ENCODE assay signal across 22 mouse cellular contexts in the genomic region with DNA sequence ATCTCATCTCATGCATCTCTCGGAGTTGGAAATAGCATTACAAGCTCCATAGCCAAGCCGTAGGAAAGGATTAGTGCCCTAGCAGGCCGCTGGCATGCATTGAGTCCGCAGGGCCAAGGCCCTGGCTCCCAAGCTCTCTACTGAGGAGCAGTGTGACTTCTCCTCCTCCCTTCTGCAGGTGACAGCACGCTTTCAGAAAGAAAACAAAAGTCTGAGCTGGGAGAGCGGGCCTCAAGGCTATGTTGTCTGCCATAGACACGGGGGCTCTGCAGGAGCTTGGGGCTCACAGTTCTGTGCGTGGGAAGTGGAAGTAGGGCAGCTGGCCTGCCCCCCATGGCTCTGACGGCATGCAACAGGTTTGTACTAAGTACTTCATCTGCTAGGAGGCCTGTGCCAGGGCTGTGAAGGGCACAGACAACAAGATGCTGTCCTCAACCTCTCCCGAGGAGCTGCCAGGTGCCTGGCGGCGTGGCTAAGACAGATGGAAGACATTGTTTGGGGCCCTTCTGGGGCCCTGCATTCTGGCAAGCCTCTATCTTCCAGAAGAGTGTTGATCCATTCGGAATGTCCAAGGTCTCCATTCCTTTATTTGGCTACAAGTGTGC. TPM values are rescaled to one million over a fixed set of nuclear protein-coding genes. Genes with fewer than 3 reads are reported as not detected.
DNase-seq lines count a peak whose midpoint lies in the region; ATAC-seq and TF ChIP-seq lines count a peak whose summit lies in the region.
"Had no signal": no experiment of that assay in that cellular context is flagged by ENCODE, and none has a peak within 500 bp of the region (broad histone marks: within the 10 kb centered on the region; RNA-seq: fewer than 3 reads in every experiment).

No protein-coding gene starts in this region.

- no peak overlapping the region for H3K27ac ChIP-seq in embryonic facial prominence, embryonic 14.5 days (replicated peaks; ENCODE audit: low read depth, low read length)
- H3K27ac ChIP-seq in embryonic facial prominence, embryonic 10.5 days (replicated peaks) = no peak overlapping the region
- H3K27ac ChIP-seq in cerebellum, adult 2 months (ENCODE audit: insufficient read depth, low read length) = no peak overlapping the region
- peak overlapping the region; percentile 44; the same call in 1 of the 2 replicates for H3K27ac ChIP-seq in layer of hippocampus, adult 2 months
- H3K27ac ChIP-seq: left cerebral cortex, adult 2 months; midbrain, embryonic 15.5 days; neural tube, embryonic 12.5 days had no signal

- no peak for TF ChIP-seq CTCF in cerebellum, adult 2 months (IDR thresholded peaks at IDR 0.05; ENCODE audit: borderline replicate concordance, insufficient read depth, low read depth, low read length)
- TF ChIP-seq CTCF in layer of hippocampus, adult 2 months (conservative IDR thresholded peaks at IDR 0.05) = no peak

- ATAC-seq in embryonic facial prominence, embryonic 14.5 days (ENCODE audit: low read depth) = no peak
- ATAC-seq: forebrain, postnatal 0 days; intestine, postnatal 0 days; liver, postnatal 0 days; midbrain, embryonic 15.5 days had no signal

- peak; percentile 8 for DNase-seq in embryonic facial prominence, embryonic 14.5 days (ENCODE audit: low spot score)
- DNase-seq in embryonic facial prominence, embryonic 10.5 days (ENCODE audit: low spot score) = no peak
- DNase-seq in left cerebral cortex, postnatal 4 days = peak; percentile 87
- DNase-seq in left cerebral cortex, postnatal 25 days (ENCODE audit: low spot score in 2 of 2) = no peak
- DNase-seq in cerebellum, adult 2 months = peak; percentile 88 to 93
- DNase-seq in layer of hippocampus, adult 2 months (ENCODE audit: low spot score in 2 of 2) = peak in 1 of 2 experiments; percentile 21
- DNase-seq in adrenal gland, adult 8-10 months = no peak
- no peak for DNase-seq in T-cell, adult 2 months (ENCODE audit: low spot score)
- DNase-seq: adrenal gland, adult 2 months; embryo, embryonic 11 days; forebrain, postnatal 0 days; gastrocnemius, postnatal 25 days; kidney, postnatal 14 days; liver, postnatal 0 days had no signal

- no peak overlapping the region for H3K9ac ChIP-seq in embryonic facial prominence, embryonic 14.5 days (ENCODE audit: low read depth, low read length)
- H3K9ac ChIP-seq: forebrain, postnatal 0 days; liver, postnatal 0 days; midbrain, embryonic 15.5 days; neural tube, embryonic 12.5 days had no signal

- no peaks in the 10 kb centered on the region for H3K27me3 ChIP-seq in embryonic facial prominence, embryonic 14.5 days (replicated peaks; ENCODE audit: control insufficient read depth, insufficient read depth, low read length)
- peaks cover 6% of the 10 kb centered on the region; the same call in 1 of the 2 replicates for H3K27me3 ChIP-seq in embryonic facial prominence, embryonic 10.5 days (replicated peaks; ENCODE audit: low read depth, poor library complexity, severe bottlenecking)
- H3K27me3 ChIP-seq in cerebellum, adult 2 months (ENCODE audit: control insufficient read depth, insufficient read depth, low read length) = no peaks in the 10 kb centered on the region; the same call in 1 of the 2 replicates
- H3K27me3 ChIP-seq: CH12.LX; midbrain, embryonic 15.5 days; neural tube, embryonic 12.5 days had no signal

- H3K4me3 ChIP-seq in embryonic facial prominence, embryonic 14.5 days (ENCODE audit: low read depth, low read length) = no peak overlapping the region
- H3K4me3 ChIP-seq in embryonic facial prominence, embryonic 10.5 days = no peak overlapping the region
- H3K4me3 ChIP-seq in cerebellum, adult 2 months (replicated peaks; ENCODE audit: insufficient read depth, low read depth, low read length) = no peak overlapping the region
- no peak overlapping the region for H3K4me3 ChIP-seq in layer of hippocampus, adult 2 months
- H3K4me3 ChIP-seq: left cerebral cortex, adult 2 months; midbrain, embryonic 15.5 days; neural tube, embryonic 12.5 days had no signal

- no peaks in the 10 kb centered on the region for H3K4me1 ChIP-seq in embryonic facial prominence, embryonic 14.5 days (ENCODE audit: control insufficient read depth, insufficient read depth, low read length)
- H3K4me1 ChIP-seq in embryonic facial prominence, embryonic 10.5 days = peaks cover 3% of the 10 kb centered on the region; the same call in 1 of the 2 replicates
- H3K4me1 ChIP-seq in cerebellum, adult 2 months (ENCODE audit: control insufficient read depth, insufficient read depth, low read length) = peaks cover 23% of the 10 kb centered on the region

- WGBS in embryonic facial prominence, embryonic 14.5 days = 70% methylated on average over 13 of the region's 13 CpGs
- WGBS in embryonic facial prominence, embryonic 10.5 days = 72% methylated on average over 13 of the region's 13 CpGs
- WGBS in cerebellum, adult 2 months = 10% methylated on average over 13 of the region's 13 CpGs

- H3K36me3 ChIP-seq in embryonic facial prominence, embryonic 14.5 days (ENCODE audit: control insufficient read depth, insufficient read depth, low read length) = no peaks in the 10 kb centered on the region
- no peaks in the 10 kb centered on the region for H3K36me3 ChIP-seq in embryonic facial prominence, embryonic 10.5 days (replicated peaks)
- H3K36me3 ChIP-seq: midbrain, embryonic 15.5 days; neural tube, embryonic 12.5 days had no signal

- H3K9me3 ChIP-seq in embryonic facial prominence, embryonic 14.5 days (ENCODE audit: control insufficient read depth, low read length) = no peaks in the 10 kb centered on the region
- no peaks in the 10 kb centered on the region for H3K9me3 ChIP-seq in embryonic facial prominence, embryonic 10.5 days
- H3K9me3 ChIP-seq: midbrain, embryonic 15.5 days; neural tube, embryonic 12.5 days had no signal

- intact Hi-C loops in left cerebral cortex, postnatal 4 days (cut with DNase I) = no loop called here
- intact Hi-C loops in left cerebral cortex, postnatal 25 days (cut with DNase I) = no loop called here

- no peak for TF ChIP-seq POLR2A in cerebellum, adult 2 months (IDR thresholded peaks at IDR 0.05; ENCODE audit: borderline replicate concordance, insufficient read depth, low read length)

- no peak overlapping the region for H3K4me2 ChIP-seq in embryonic facial prominence, embryonic 14.5 days (ENCODE audit: low read depth, low read length)
- H3K4me2 ChIP-seq: heart, embryonic 11.5 days; midbrain, embryonic 15.5 days; neural tube, embryonic 12.5 days had no signal

RNA-seq across cellular contexts. Expression of gene Hmgb4, which starts 42.7 kb away (rescaled TPM):
- not detected in 2 replicates for polyA plus RNA-seq in embryonic facial prominence, embryonic 14.5 days (2014; fragmentation: Nextera tagmentation; extraction: Ambion mirVana)
- polyA plus RNA-seq in embryonic facial prominence, embryonic 10.5 days (2016; fragmentation: Nextera tagmentation; extraction: Ambion mirVana) = not detected in 2 replicates
- total RNA-seq in left cerebral cortex, postnatal 4 days (2021) = not detected
- total RNA-seq in left cerebral cortex, postnatal 25 days (2021) = not detected
- polyA plus RNA-seq in cerebellum, adult 2 months (2012; rRNA removed) = not detected in 2 replicates
- total RNA-seq in layer of hippocampus, adult 2 months (2021) = not detected
- not detected for total RNA-seq in adrenal gland, adult 8-10 months (2022)
- total RNA-seq: adrenal gland, adult 2 months; CH12.LX; forebrain, postnatal 0 days; gastrocnemius, postnatal 25 days; hematopoietic stem cell, adult 5-6 weeks had no signal
- polyA plus RNA-seq: adrenal gland, adult 2 months; forebrain, postnatal 0 days; heart, embryonic 11.5 days; intestine, postnatal 0 days; limb, embryonic 14.5 days; liver, postnatal 0 days; neural tube, embryonic 12.5 days had no signal

Comparison
In these comparisons a context has a peak if more than half of its experiments do, and no peak if none do; other contexts are left out.
1. DNase-seq: peak in embryonic facial prominence, embryonic 14.5 days (single experiment), left cerebral cortex, postnatal 4 days (single experiment) and cerebellum, adult 2 months (2 of 2); none in embryonic facial prominence, embryonic 10.5 days (single experiment), left cerebral cortex, postnatal 25 days (0 of 2), adrenal gland, adult 8-10 months (single experiment) and T-cell, adult 2 months (single experiment).